Mouse (Mus musculus) stomach, embryonic 16.5 days (tissue): ENCODE data around the gene Arf5. TPM values are rescaled to one million over a fixed set of nuclear protein-coding genes. Genes with fewer than 3 reads are reported as not detected.
A peak's percentile ranks its signal among the peaks of the same experiment; 100 is the strongest.

ENCODE experiments used
- ATAC-seq: fragments of 200-750 bp; cut with Nextera tagmentation; 2 replicates; pipeline ENCODE4 v1.8.0; 2017; ENCODE audit warnings: moderate number of reproducible peaks, moderate TSS enrichment; ENCODE audit not compliant: insufficient read depth, low FRiP score
- H3K27ac ChIP-seq: fragments of 300-500 bp; sonication (generic); 2 replicates; pipeline ENCODE4 v1.5.1; 2014; ENCODE audit warnings: low read length
- H3K27me3 ChIP-seq: fragments of 300-500 bp; sonication (generic); 2 replicates; pipeline ENCODE4 v1.6.1; 2014; ENCODE audit warnings: low read length, control low read depth, mixed read lengths; ENCODE audit not compliant: control insufficient read depth, insufficient read depth
- H3K36me3 ChIP-seq: fragments of 300-500 bp; sonication (generic); 2 replicates; pipeline ENCODE4 v1.6.1; 2014; ENCODE audit warnings: low read length; ENCODE audit not compliant: control insufficient read depth, insufficient read depth
- H3K4me1 ChIP-seq: fragments of 300-500 bp; sonication (generic); 2 replicates; pipeline ENCODE4 v1.6.1; 2014; ENCODE audit warnings: low read length, control low read depth, mixed read lengths; ENCODE audit not compliant: control insufficient read depth, insufficient read depth
- H3K4me2 ChIP-seq: fragments of 300-500 bp; sonication (generic); 2 replicates; pipeline ENCODE4 v1.6.1; 2014; ENCODE audit warnings: low read depth, low read length, mixed read lengths
- H3K4me3 ChIP-seq: fragments of 300-500 bp; sonication (generic); replicated peaks from 2 replicates; pipeline ENCODE4 v1.5.1; 2014; ENCODE audit warnings: mild to moderate bottlenecking, low read length
- H3K9ac ChIP-seq: fragments of 300-500 bp; sonication (generic); 2 replicates; pipeline ENCODE4 v1.6.1; 2014; ENCODE audit warnings: low read length
- H3K9me3 ChIP-seq: fragments of 300-500 bp; sonication (generic); replicated peaks from 2 replicates; pipeline ENCODE4 v1.6.1; 2016; ENCODE audit warnings: low read length, control low read depth; ENCODE audit not compliant: control insufficient read depth
- WGBS: fragments of 180-500 bp; shearing (Covaris S2); extraction: QIAGEN DNeasy Blood & Tissue Kit; methylation state at CpG from one replicate; pipeline ENCODE4 v1.1.7; 2014; 5-methylcytosine and 5-hydroxymethylcytosine counted together
- polyA plus RNA-seq: library from polyadenylated mRNA; unstranded; fragments of >200 nt; fragmentation: Nextera tagmentation; extraction: Ambion mirVana; gene quantifications from 2 replicates; pipeline ENCODE4 v1.2.1, GENCODE M21; 2015

Arf5 gene
- polyA plus RNA-seq, 1 experiment from 2014 or later = 286 TPM

DNA sequence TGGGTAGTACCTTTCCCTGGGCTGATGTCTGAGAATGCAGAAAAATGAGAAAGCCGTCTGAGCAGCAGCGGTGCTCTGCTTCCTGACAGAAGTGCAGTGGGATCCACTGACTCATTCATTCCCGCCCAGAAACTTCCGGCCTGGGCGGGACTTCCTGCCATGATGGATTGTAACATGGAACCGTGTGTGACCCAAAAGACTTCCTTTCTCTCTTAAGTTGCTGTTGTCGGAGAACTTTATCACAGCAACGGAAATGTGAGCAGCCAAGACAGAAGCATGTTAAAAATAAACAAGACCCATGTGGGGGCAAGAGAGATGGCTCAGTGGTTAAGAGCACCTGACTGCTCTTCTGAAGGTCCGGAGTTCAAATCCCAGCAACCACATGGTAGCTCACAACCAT, 13.3 kb upstream of the Arf5 start:
- 73% methylated on average over 9 of the region's 9 CpGs for WGBS
- Histone ChIP-seq H3K27me3 (no peaks in the 10 kb centered on the region), H3K9ac (no peak overlapping the region), H3K4me3 (no peak overlapping the region), H3K4me2 (no peak overlapping the region), H3K27ac (no peak overlapping the region), H3K36me3 (no peaks in the 10 kb centered on the region), H3K9me3 (no peaks in the 10 kb centered on the region), H3K4me1 (no peaks in the 10 kb centered on the region)
- ATAC-seq = no peak

GRCm38 (mm10) chr6:28411236-28411635, 12.1 kb upstream of the Arf5 start:
- 66% methylated on average over 2 of the region's 2 CpGs for WGBS
- ATAC-seq = no peak

DNA sequence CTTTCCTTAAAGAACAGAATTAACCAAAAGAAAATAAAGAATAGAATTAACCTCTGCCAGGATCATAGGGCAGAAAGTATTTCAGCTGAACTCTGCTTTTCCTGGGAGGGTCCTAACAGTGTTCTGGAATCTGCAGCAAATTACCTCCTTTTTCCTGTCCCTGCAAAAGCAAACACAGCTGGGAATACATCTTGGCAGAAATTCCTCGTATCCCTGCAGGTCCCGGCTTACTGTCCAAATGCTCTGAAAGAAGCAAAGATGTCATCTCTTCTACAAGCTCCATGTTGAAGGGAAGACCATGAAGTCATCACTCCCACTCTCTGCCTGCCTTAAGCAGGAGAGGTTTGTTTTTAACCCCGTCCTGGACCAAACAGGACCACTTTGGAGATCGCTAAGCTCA, 6.4 kb upstream of the Arf5 start:
- Histone ChIP-seq H3K27ac (no peak overlapping the region), H3K4me1 (peaks cover 15% of the 10 kb centered on the region), H3K4me2 (no peak overlapping the region), H3K27me3 (no peaks in the 10 kb centered on the region), H3K36me3 (peaks cover 27% of the 10 kb centered on the region), H3K9ac (no peak overlapping the region), H3K9me3 (no peaks in the 10 kb centered on the region), H3K4me3 (no peak overlapping the region)
- 63% methylated on average over 4 of the region's 4 CpGs for WGBS
- ATAC-seq = no peak

More at GRCm38 (mm10) chr6:28411236-28411635, 12.1 kb upstream of the Arf5 start:
- Histone ChIP-seq H3K9me3 (no peaks in the 10 kb centered on the region), H3K27ac (no peak overlapping the region), H3K9ac (no peak overlapping the region), H3K4me1 (no peaks in the 10 kb centered on the region), H3K4me3 (no peak overlapping the region), H3K27me3 (no peaks in the 10 kb centered on the region), H3K36me3 (peaks cover 8% of the 10 kb centered on the region; the same call in 1 of the 2 replicates), H3K4me2 (no peak overlapping the region)

DNA sequence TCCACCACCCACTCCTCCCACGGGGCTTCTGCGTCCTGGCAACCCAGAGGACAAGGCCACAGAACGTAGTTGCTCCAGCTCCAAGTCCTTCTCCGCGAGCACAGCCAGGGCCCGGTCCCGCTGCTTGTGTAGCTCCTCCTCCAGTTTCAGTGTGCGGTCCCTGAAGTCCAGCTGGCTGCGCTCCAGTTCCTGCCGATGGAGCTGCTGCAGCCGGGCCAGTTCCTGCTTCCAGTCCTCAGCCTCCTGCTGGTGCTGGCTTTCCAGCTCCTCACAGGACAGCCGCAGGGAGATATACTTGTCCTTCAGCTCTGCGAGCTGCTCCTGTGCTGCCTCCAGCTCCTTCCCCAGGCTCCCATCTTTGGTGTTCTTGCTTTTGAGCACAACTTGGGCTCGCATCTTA, 4.9 kb upstream of the Arf5 start:
- H3K27ac ChIP-seq = no peak overlapping the region
- H3K9me3 ChIP-seq = no peaks in the 10 kb centered on the region
- H3K4me3 ChIP-seq = no peak overlapping the region
- no peak overlapping the region for H3K4me2 ChIP-seq
- H3K36me3 ChIP-seq = peaks cover 27% of the 10 kb centered on the region
- peaks cover 19% of the 10 kb centered on the region for H3K4me1 ChIP-seq
- ATAC-seq = no peak
- H3K27me3 ChIP-seq = no peaks in the 10 kb centered on the region
- H3K9ac ChIP-seq = no peak overlapping the region
- WGBS = 80% methylated on average over 14 of the region's 14 CpGs

DNA sequence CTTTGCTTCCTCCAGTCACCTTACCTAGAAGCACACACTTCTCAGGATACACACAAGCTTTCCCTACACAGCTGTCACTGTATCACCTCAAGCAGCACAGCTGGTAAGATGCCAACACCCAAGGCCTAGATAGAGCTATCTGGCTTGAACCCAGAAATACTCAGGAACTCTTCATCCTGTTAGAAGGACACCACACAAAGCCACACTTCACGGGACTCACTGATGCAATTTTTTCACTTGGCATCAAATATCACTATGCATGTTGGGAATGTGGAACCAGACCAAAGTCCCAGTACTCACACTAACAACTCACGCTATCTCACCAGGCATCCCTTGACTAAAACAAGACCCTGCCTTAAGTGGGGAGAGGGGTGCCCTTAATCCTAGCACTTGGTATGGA, 3.7 kb upstream of the Arf5 start:
- Histone ChIP-seq H3K9ac (no peak overlapping the region), H3K4me2 (peak overlapping the region; percentile 92), H3K27ac (no peak overlapping the region), H3K27me3 (no peaks in the 10 kb centered on the region), H3K9me3 (no peaks in the 10 kb centered on the region), H3K4me1 (peaks cover 24% of the 10 kb centered on the region), H3K36me3 (peaks cover 27% of the 10 kb centered on the region), H3K4me3 (peak overlapping the region; percentile 90; the same call in 1 of the 2 replicates)
- ATAC-seq = no peak
- 68% methylated on average over 2 of the region's 2 CpGs for WGBS

DNA sequence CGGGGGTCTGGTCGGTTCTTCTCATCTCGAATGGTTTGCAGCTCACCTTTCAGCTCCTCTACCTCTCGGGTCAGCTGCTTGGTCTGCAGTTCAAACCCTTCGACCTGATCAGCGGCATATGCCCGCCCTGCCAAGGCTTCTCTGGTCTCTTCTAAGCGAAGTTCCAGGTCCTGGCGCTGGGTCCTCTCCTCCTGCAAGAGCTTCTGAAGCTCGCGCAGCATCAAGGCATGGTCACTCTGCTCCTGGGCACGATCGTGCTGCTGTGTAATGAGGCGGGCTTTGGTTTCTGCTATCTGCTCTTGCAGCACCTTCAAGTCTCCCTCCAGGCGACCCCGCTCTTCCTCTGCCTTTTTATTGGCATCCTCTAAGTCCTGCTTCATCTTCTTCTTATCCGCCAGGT, 3.0 kb upstream of the Arf5 start:
- WGBS = 70% methylated on average over 17 of the region's 17 CpGs
- no peak for ATAC-seq
- Histone ChIP-seq H3K27me3 (no peaks in the 10 kb centered on the region), H3K36me3 (peaks cover 25% of the 10 kb centered on the region), H3K9ac (peak overlapping the region; percentile 91), H3K4me3 (peak overlapping the region; percentile 90), H3K4me1 (peaks cover 26% of the 10 kb centered on the region), H3K4me2 (peak overlapping the region; percentile 92), H3K9me3 (no peaks in the 10 kb centered on the region), H3K27ac (no peak overlapping the region)

DNA sequence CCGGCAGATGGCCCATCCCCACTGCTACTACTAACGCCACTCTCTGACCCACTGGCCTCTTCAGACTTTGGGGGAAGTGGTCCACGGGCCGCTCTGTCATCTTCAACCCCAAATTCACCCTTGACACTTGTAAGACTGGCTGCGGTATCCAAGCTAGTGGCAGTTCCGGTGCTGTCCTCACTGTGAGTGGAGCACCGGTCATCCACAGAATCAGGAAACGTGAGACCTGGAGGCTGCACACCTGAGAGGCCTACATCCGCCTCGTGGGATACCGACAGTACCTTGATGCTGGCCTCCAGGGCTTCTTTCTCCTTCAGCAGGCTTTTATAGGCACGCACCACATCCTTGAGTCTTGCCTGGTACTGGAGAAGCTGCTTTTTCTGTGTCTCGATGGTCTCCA, 2.5 kb upstream of the Arf5 start:
- H3K9me3 ChIP-seq = no peaks in the 10 kb centered on the region
- H3K4me3 ChIP-seq = peak overlapping the region; percentile 90
- peaks cover 20% of the 10 kb centered on the region for H3K36me3 ChIP-seq
- no peaks in the 10 kb centered on the region for H3K27me3 ChIP-seq
- 14% methylated on average over 13 of the region's 13 CpGs for WGBS
- H3K27ac ChIP-seq = peak overlapping the region; percentile 77
- H3K4me1 ChIP-seq = peaks cover 26% of the 10 kb centered on the region
- H3K4me2 ChIP-seq = peak overlapping the region; percentile 92
- ATAC-seq = no peak
- peak overlapping the region; percentile 91 for H3K9ac ChIP-seq

GRCm38 (mm10) chr6:28421469-28422000, 1.8 kb upstream of the Arf5 start:
- Histone ChIP-seq H3K4me2 (peak overlapping the region; percentile 92), H3K27me3 (no peaks in the 10 kb centered on the region), H3K36me3 (peaks cover 19% of the 10 kb centered on the region), H3K9me3 (no peaks in the 10 kb centered on the region), H3K27ac (peak overlapping the region; percentile 77), H3K4me3 (peak overlapping the region; percentile 90), H3K4me1 (peaks cover 26% of the 10 kb centered on the region), H3K9ac (peak overlapping the region; percentile 91)
- ATAC-seq = peak; percentile 95
- WGBS = under 1% methylated on average over 27 of the region's 27 CpGs

DNA sequence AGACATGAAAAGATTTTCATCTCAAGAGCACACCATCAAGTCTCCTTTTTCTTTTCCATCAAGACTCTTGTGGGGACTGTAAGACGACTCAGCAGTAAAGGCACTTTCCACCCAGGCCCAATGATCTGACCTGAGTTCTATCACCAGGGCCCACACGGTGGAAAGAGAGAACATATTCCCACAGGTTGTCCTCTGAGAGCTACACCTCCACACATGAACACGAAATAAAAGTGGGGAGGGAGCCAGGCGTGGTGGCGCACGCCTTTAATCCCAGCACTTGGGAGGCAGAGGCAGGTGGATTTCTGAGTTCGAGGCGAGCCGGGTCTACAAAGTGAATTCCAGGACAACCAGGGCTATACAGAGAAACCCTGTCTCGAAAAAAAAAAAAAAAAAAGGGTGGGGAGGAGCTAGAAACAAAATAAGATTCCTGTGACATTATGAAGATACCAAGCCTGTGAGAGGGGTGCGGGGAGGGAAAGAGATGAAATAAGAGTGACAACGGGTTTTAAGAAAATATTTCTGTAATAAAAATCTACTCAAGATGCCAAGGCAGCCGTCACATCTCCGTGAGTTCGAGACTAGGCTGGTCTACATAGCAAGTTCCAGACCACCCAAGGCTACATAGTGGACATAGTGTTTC, 589 bp upstream of the Arf5 start:
- H3K9ac ChIP-seq = no peak overlapping the region
- H3K4me1 ChIP-seq = peaks cover 26% of the 10 kb centered on the region
- no peaks in the 10 kb centered on the region for H3K9me3 ChIP-seq
- peaks cover 19% of the 10 kb centered on the region for H3K36me3 ChIP-seq
- peak overlapping the region; percentile 72 for H3K4me3 ChIP-seq
- ATAC-seq = no peak
- WGBS = 66% methylated on average over 15 of the region's 15 CpGs
- peak overlapping the region; percentile 77; the same call in 1 of the 2 replicates for H3K27ac ChIP-seq
- H3K4me2 ChIP-seq = peak overlapping the region; percentile 41
- H3K27me3 ChIP-seq = no peaks in the 10 kb centered on the region
